Mouse (Mus musculus) frontal cortex, adult (tissue): Measurements from ENCODE around the gene Syngr4.

Experiments
- ATAC-seq: cut with Nextera tagmentation; 2 replicates; pipeline ENCODE4 v1.9.2; 2017; ENCODE audit warnings: mild to moderate bottlenecking, moderate library complexity, mixed read lengths; ENCODE audit not compliant: low TSS enrichment

Syngr4 gene

DNA sequence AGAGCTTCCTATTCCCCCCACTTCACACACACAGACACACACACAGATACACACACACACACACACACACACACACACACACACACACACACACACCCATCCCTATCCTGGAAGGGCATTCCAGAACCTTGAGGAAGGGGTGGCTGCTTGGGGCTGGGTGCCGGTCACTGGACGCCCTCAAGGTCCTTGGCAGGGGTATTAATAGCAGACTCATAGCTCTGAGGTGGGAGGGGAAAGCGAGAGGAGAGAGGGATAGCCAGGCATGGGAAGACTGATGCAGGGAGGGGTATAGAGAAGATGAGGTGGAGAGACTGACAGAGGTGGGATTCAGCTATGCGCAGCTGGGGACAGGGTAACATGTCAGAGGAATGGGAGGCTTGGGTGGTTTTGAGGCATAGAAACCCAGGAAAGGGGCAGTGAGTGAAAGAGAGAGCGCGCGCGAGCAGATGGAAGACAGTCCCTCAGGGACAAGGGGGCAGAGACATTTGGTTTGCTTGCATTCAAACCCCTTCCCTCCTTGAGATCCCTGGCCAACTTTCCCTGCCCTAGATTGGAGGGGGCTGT, 27.3 kb downstream of the Syngr4 start:
- no peak for ATAC-seq

GRCm38 (mm10) chr7:45867871-45868270, 28.6 kb downstream of the Syngr4 start:
- no peak for ATAC-seq

GRCm38 (mm10) chr7:45865925-45866910, 30.3 kb downstream of the Syngr4 start:
- ATAC-seq: peak; percentile 42

- no peak for ATAC-seq
These were observed 32.1 kb downstream of the Syngr4 start for GRCm38 (mm10) chr7:45864435-45864834.

GRCm38 (mm10) chr7:45862804-45863203, 33.7 kb downstream of the Syngr4 start:
- no peak for ATAC-seq

DNA sequence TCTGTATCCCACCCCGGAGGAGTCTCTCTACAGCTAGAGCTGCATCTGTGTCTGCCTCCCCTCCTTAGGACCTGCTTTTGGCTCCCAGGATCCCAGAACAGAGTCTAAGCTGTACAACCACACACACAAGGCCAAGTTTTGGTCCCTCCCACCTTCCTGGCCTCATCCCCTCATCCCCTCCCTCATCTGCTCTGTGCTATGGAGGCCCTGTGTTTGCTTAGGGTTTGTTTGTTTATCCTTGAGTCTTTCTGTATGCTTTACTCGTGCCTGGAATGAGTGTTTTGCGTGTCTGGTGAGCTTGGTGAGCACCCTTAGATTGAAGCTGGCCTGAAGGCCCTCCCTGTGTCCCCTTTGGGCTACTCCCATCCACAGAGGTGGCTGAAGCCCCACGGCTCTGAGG, 37.5 kb downstream of the Syngr4 start:
- no peak for ATAC-seq

- ATAC-seq: no peak
These were observed 39.3 kb downstream of the Syngr4 start for GRCm38 (mm10) chr7:45856950-45857901.

GRCm38 (mm10) chr7:45853089-45853488, 43.4 kb downstream of the Syngr4 start:
- ATAC-seq: no peak

DNA sequence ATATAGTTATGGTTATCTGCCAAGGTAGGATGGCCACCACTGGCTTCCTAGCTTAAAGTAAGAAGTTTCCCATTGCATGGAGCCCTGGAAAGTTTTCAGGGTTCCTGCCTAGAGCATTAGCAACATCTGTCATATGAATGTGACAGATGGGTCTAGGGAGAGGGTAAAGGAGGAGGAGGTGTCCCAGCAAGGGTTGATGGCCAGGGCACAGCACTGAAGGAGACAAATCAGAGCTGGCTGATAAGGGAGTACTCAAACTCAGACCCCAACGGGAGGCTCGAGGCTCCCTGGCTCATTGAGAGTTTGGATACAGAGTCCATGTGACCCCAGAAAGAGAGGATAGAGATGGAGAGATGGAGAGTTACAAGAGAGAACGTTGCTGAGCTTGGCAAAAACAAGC, 45.9 kb downstream of the Syngr4 start:
- no peak for ATAC-seq

DNA sequence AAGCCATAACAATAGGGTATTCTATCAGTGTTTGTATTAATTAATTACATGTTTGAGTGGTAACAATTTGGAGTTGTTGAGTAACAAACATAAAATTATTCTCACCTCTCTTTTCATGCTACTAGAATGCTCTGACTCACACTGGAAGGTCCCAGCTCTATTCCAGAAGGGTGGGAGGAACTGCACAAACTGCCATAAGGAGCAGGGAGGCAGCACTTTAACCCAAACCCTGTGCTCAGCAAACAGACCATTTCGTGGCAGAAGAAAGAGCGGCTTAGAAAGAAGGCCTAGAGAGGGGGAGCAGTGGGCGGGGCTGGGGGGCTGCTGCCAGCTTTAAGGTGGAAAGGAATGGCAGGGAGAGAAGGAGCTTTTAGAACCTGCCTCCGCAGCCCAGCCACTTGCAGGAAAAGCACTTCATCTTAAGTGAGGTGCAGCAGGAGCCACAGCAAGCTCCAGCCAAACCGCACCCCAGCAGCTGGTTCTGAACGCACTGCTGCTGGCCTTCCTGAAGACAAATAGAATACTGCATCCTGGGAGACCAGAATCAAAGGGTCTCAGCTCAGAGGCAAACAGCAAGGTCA, 48.0 kb downstream of the Syngr4 start:
- ATAC-seq: peak; percentile 41; the same call in 1 of the 2 replicates

DNA sequence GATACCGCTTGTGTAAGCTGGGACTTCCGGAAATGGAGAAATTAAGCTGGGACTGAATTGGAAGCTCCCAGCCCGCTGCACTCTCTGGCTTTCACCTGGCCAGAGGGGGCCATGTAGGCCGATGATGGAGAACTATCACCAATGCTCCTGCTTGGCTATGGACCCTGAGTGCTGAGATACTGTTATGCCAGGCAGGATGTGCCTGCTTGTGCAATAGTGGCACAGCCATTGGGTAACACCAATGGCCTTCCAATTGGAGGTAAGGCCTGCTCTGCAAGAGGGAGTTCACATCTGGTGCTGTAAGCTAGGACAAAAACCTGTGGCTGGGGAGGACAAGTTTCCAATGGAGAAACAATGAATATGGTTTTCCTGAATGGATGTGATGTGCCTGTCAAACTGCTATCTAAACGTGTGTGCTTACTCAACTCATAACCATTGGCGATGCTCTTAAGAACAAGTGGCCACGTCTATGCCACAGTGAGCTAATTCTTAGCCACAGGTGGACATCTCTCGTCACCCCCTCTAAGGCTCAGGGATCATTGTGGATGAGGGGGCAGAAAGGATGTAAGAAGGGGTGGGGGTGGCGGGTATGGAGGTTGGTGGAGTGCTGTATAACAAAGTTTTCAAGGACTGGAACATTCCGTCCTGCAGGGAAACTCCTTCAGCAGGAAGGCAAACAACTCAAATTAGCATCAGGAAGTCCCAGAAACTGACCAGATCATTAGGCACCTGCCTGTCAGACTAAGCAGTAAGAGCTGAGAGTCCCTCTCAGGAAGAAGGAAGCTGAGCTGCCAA, 53.4 kb downstream of the Syngr4 start:
- ATAC-seq: no peak
